Mouse (Mus musculus): ENCODE measurements around the gene Fgfr1op2.
"Not testable (repeated sequence)": the region's sequence is repeated elsewhere in the genome, so short reads cannot be mapped to it uniquely, and the experiment has no call there.

The Fgfr1op2 gene

GRCm38 (mm10) chr6:146576903-146577302 is at the start of gene Fgfr1op2:
Fgfr1op2 (plus strand) TSS chr6:146577203.
- CTCF ChIA-PET, result no interaction called here

DNA sequence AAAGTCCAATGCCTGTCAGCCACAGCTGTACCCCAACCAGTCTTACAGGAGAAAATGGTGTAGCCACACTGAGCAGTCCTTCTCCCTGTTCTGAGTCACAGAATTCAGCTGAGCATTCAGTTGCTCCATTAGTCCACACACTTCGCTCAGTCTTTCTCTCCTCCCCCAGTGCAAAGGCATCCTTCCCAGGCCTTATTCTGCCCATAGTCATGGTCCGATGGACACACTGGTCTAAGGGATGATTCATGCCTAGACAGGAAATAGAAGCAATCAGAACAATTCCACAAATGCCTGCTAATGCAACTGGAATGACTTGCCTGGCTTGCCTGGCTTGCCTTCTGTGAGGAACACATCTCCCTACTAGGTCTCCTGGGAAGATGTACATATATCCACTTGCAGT is 49.5 kb upstream of the Fgfr1op2 start:
- CTCF ChIA-PET, result no interaction called here

More at GRCm38 (mm10) chr6:146576903-146577302, at the start of gene Fgfr1op2:
- POLR2A ChIA-PET, result no interaction called here

DNA sequence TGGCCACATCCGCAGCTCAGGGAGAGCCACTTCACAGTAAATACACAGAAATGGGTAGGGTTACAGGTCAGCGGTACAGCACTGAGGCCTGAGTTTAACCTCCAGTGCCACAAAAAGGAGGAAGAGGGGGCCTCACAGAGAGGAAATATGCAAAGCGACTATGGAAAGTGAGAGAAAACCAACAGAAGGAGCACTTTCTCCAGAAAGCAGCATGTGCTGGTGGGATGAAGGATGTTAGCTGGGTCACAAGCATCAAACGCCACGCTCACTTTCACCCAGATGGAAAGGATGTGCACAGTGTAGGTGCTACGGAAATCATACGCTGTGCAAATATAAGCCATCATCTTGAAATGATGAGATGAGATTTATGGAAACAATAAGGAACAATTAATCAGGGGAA is 46.6 kb upstream of the Fgfr1op2 start:
- POLR2A ChIA-PET, result interaction anchor here in 1 of 4 experiments (0.6 to 1.6 kb wide), 2 partner anchors 12 to 35 kb away, joined by 3 read pairs; no protein-coding TSS in a partner anchor

More for the DNA sequence above, 49.5 kb upstream of the Fgfr1op2 start:
- POLR2A ChIA-PET, result no interaction called here

GRCm38 (mm10) chr6:146530769-146531168 is 46.2 kb upstream of the Fgfr1op2 start:
- ChIA-PET CTCF (interaction anchor here in 2 of 4 experiments (0.5 kb wide), 2 partner anchors 32 to 101 kb away, joined by 4 read pairs; no protein-coding TSS in a partner anchor), POLR2A (interaction anchor here in 1 of 4 experiments (0.6 to 1.6 kb wide), 3 partner anchors 13 to 35 kb away, joined by 3 read pairs; no protein-coding TSS in a partner anchor)

More for the DNA sequence above, 46.6 kb upstream of the Fgfr1op2 start:
- CTCF ChIA-PET, result no interaction called here

DNA sequence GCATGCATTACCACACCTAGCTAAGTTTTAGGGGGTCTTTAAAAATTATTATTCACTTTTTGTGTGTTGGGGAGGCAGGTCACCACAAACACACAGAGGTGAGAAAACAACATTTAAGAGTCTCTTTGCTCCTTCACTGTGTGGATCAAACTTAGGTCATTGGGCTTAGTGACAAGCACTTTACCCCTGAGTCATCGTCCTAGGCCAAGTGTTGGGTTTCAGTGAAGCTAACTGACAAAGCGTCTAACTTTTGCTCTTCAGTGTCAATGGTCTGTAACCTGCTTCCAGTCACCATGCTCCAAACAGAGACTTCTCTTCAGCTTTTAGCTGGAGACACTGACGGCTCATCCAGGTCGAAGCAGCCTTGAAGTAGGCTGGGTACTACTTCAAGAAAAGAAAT is 43.9 kb upstream of the Fgfr1op2 start:
- POLR2A ChIA-PET, result interaction anchor here in 1 of 4 experiments (1.3 kb wide), 1 partner anchor 45 kb away, joined by 3 read pairs; no protein-coding TSS in a partner anchor
- CTCF ChIA-PET, result no interaction called here

- CTCF ChIA-PET, result no interaction called here
Observed at GRCm38 (mm10) chr6:146535501-146535900, 41.5 kb upstream of the Fgfr1op2 start.

DNA sequence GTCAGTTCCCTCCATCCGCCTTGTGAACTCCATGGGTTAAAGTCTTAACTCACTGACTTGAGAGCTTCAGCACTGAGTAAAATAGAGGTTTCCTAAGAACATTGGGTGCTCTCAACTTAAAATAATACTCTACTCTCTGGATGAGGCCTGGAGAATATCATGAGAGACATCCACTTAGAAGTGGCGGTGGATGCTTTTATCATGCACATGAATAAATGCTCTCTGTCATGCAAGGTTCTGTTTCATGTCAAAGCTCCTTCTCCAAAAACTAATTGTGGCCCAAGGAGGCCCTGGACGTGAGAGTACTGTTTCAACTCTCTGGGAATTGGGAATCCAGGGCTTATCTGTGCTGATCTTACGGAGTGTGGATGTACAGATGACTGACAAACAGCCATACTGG is 39.9 kb upstream of the Fgfr1op2 start:
- ChIA-PET CTCF (no interaction called here), POLR2A (interaction anchor here in 1 of 4 experiments (1.8 kb wide), 1 partner anchor 106 kb away, joined by 5 read pairs; the partner anchor contains the start of gene Tm7sf3)

More at GRCm38 (mm10) chr6:146535501-146535900, 41.5 kb upstream of the Fgfr1op2 start:
- POLR2A ChIA-PET, result no interaction called here

GRCm38 (mm10) chr6:146538071-146538470 is 38.9 kb upstream of the Fgfr1op2 start:
- POLR2A ChIA-PET, result interaction anchor here in 3 of 4 experiments (0.6 to 1.8 kb wide), 6 partner anchors 20 to 784 kb away, joined by 3 to 7 read pairs (median 4); partner anchors contain the start of gene Tm7sf3 (in 1 of the 3)

DNA sequence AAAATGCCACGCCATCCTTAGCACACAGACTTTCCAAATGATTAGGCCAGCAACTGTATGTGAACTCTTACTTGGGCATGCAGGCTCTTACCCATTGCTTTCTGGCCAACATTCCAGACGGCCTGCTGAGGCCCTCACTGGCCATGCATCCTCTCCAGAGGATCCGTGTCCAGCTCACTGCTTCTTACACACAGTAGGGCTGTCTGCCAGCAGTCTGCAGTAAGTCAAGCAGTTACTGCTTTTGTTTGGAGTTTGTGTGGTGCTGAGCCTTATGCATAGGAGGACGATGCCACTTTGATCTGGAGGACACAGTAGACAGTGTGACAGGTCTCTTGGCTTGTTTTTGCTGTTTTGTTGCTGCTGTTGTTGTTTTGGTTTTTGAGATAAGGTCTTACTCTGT is 38.3 kb upstream of the Fgfr1op2 start:
- ChIA-PET CTCF (no interaction called here), POLR2A (interaction anchor here in 2 of 4 experiments (0.6 to 1.5 kb wide), 2 partner anchors 14 to 28 kb away, joined by 3 read pairs; no protein-coding TSS in a partner anchor)

More at GRCm38 (mm10) chr6:146538071-146538470, 38.9 kb upstream of the Fgfr1op2 start:
- CTCF ChIA-PET, result interaction anchor here in 1 of 4 experiments (0.6 kb wide), 1 partner anchor 1170 kb away, joined by 3 read pairs; no protein-coding TSS in a partner anchor

DNA sequence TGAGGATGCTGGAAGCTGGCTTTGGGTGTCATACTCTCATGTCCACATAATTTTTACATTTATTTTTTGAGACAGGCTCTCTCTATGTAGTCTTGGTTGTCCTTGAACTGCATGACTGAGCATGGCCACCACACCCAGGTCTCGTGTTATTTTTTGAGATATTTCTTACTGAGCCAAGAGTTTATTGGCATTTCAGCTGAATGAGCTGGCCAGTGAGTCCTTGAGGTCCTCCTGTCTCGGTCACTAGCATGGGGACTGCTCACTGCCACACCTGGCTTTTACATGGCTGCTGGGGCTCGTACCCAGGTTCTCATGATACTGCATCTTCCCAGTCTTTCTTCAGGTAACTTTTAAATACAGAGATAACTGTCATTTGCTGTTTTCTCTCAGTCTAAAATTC is 36.6 kb upstream of the Fgfr1op2 start:
- ChIA-PET CTCF (interaction anchor here in 1 of 4 experiments (0.6 to 0.8 kb wide), 2 partner anchors 127 to 1198 kb away, joined by 4 read pairs; no protein-coding TSS in a partner anchor), POLR2A (interaction anchor here in 1 of 4 experiments (0.9 kb wide), 1 partner anchor 26 kb away, joined by 3 read pairs; no protein-coding TSS in a partner anchor)

DNA sequence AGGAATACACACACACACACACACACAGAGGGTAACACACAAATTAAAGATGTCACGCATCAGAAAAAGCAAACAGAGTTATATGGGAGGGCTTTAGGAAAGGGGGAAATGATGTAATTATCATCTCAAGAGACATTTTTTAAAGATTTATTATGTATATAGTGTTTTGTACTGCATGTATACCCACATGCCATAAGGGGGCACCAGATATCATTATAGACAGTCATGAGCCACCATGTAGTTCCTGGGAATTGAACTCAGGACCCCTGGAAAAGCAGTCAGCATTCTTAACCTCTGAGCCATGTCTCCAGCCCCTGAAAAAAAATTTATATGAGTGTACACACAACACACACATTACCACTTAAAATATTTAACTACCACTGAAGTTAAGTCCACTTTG is 32.4 kb upstream of the Fgfr1op2 start:
- ChIA-PET CTCF (no interaction called here), POLR2A (no interaction called here)

DNA sequence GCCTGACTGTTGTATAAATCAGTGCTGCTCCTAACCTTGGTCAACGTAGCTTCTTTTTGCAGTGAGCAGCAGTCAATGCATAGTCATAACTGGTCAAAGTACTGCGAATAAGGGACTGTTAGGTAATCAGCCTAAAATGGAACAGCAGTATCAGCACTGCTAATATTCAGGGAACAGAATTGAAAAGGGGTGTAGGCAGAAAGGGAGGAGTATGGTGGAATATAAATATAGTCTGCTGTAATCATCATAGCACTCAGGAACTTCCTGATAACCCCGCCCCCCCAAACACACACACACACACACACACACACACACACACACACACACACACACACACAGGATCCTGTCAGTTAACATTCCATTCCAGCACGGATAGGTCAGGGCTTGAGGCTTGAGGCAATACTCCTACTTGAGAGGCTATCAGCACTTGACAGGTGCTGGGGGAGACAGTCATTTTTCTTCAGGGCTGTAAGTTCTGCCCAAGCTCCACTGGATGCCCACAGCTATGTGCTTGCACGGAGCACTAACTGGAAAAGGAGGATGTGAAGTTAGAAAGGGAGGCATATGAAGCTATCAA is 31.6 kb upstream of the Fgfr1op2 start:
- ChIA-PET POLR2A (no interaction called here), CTCF (no interaction called here)

DNA sequence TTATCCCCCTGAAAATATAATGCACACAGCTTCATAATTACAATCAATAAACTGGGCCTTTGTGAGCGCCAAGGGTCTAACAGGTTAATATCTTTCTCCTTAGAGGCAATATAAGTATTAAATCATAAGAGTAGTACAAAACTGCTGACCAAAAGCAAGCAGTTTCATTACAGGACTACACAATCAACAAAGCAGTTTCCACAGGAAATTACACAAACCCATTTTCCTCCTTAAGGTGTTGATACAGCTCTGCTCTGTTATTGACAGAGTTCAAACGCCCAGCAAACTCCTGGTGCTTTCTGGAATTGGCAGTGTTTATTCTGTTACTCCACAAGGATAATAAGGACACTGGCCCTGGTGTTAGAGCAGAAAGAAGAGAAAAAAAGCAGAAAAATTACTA is 26.6 kb upstream of the Fgfr1op2 start:
- ChIA-PET POLR2A (no interaction called here), CTCF (no interaction called here)

- ChIA-PET CTCF (no interaction called here), POLR2A (no interaction called here)
Observed at GRCm38 (mm10) chr6:146551326-146551725, 25.7 kb upstream of the Fgfr1op2 start.

DNA sequence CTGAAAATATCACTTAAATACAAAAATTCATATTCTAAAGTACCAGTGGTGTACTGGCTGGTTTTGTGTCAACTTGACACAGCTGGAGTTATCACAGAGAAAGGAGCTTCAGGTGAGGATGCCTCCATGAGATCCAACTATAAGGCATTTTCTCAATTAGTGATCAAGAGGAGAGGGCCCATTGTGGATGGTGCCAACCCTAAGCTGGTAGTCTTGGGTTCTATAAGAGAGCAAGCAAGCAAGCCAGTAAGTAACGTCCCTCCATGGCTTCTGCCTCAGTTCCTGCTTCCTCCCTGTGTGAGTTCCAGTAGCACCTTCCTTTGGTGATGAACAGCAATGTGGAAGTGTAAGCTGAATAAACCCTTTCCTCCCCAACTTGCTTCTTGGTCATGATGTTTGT is 14.5 kb upstream of the Fgfr1op2 start:
- CTCF ChIA-PET, POLR2A ChIA-PET: not testable (repeated sequence)

GRCm38 (mm10) chr6:146572073-146572472 is 4.9 kb upstream of the Fgfr1op2 start:
- POLR2A ChIA-PET, result interaction anchor here in 3 of 4 experiments (0.8 to 1.5 kb wide), 4 partner anchors 12 to 178 kb away, joined by 3 to 4 read pairs (median 3); no protein-coding TSS in a partner anchor
- CTCF ChIA-PET, result no interaction called here

DNA sequence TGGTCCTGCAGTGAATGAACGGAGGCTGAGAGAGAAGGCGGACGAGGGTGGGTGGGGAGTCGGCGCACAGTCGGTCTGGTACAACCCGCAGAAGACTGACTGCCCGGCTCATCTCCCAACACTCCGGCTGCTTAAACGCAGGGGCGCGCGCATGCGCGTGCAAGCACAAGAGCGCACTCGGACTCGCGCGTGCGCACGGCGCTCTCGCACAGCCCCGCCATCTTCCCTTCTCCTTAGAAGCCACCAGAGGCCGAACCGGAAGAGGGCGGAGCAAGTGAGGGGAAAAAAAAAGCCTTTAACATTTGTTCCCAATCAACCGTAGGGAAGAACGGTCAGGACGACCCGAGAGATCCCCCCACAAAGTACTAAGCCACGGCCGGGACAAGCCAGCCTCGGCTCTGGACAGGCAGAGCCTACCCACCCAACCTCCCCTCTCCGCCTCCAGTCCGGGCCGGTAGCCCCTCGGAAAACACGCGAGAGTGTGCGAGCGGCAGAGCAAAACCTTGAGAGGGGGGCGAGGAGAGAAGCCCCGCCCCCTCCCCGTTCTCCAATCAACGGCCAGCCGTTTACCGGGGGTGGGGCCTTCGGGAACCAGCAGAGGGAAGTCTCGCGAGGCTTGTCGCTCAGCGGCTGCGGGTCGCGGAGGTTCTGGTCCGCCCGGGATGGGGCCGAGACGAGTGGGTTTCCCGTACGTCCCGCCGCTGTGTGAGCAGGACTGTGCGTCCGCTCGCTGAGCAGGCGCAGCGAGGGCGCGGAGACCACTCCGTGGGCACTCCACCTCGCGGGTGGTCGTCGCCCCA is 507 bp downstream of the Fgfr1op2 start, which contains the start of gene Ints13:
Ints13 (minus strand) TSS at position 526 of the 800 bp plus-strand sequence.
- ChIA-PET POLR2A (interaction anchor here in 3 of 4 experiments (0.6 to 1.7 kb wide), 29 partner anchors 8 to 167 kb away, joined by 3 to 12 read pairs (median 4); partner anchors contain the start of genes Med21 (in 3 of the 3) and Tm7sf3 (in 2 of the 3)), CTCF (no interaction called here)

DNA sequence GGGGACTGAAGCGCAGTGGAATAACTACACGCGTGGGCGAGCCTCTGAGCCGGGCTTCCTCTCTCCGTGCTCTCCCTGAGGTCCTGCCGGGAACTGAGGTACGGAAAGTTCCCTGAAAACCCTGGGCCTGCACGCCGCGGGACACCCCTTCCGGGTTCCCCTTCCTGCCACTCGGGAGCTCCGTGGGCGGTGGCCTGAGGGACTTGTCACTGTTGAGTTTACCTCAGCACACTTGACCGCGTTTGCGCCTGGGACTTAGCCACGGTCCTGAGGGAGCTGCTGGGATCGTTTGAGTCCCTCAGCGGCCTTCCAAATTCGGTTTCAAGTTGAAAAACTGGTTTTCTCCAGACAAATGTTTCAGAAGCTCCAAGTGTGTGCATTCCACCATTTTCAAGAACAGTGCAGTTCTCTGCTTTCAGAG is 1.1 kb downstream of the Fgfr1op2 start:
- CTCF ChIA-PET, result no interaction called here
- POLR2A ChIA-PET, result interaction anchor here in 3 of 4 experiments (0.6 to 1.7 kb wide), 32 partner anchors 9 to 1326 kb away, joined by 3 to 12 read pairs (median 4); partner anchors contain the start of genes Med21 (in 3 of the 3) and Tm7sf3 (in 2 of the 3)

DNA sequence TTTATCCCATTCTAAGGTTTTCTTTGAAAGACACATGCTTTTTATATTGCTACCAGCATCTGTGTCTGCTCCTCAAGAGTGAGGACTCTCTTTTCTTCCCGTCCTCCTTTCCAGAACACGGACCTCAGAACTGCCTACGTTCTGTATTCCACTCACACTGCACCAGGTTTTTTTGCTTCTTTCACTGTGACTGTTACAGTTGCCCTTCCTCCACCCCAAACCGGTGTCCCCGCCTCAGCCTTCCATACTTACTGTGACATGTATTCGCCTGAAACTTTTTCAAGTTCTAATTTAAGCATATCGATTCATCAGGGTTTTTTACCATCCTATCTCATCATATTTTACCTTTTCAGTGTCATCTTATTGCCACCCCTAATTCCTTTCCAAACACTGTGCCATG is 1.6 kb downstream of the Fgfr1op2 start:
- ChIA-PET POLR2A (interaction anchor here in 3 of 4 experiments (0.6 to 1.7 kb wide), 31 partner anchors 9 to 1326 kb away, joined by 3 to 12 read pairs (median 4); partner anchors contain the start of genes Med21 (in 3 of the 3) and Tm7sf3 (in 2 of the 3)), CTCF (no interaction called here)
